Mouse (Mus musculus) cerebral cortex, adult 2 months (tissue): ENCODE measurements around the gene Kcnt1.

Experiments used
- WGBS: fragments of 180-500 bp; shearing (Covaris S2); methylation state at CpG from one replicate; pipeline ENCODE4 v1.1.7; 2018; 5-methylcytosine and 5-hydroxymethylcytosine counted together

Gene Kcnt1

DNA sequence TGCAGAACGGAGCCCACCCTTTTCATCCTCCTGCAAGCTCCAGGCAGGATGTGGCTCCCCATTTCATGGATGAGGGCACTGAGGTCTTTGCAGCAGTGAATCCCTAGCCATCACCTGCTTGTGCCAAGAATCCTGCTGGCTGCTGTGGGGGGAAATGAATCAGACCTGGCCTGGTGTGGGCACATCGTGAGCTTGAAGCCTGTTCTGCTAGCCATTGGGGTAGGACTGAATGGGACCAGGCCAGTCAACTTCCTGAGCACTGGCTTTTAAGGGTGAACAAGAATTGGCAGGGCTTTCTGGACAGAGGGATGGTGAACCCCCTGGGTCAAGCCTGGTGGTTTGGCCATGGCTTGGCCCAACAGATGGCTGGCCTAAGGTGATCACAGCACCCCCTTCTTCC is 15.0 kb downstream of the Kcnt1 start:
- 39% methylated on average over 2 of the region's 2 CpGs for WGBS

GRCm38 (mm10) chr2:25879061-25879460 is 15.5 kb downstream of the Kcnt1 start:
- WGBS: 46% methylated on average over 4 of the region's 4 CpGs

GRCm38 (mm10) chr2:25882276-25882675 is 18.7 kb downstream of the Kcnt1 start:
- 69% methylated on average over 1 of the region's 1 CpGs for WGBS

DNA sequence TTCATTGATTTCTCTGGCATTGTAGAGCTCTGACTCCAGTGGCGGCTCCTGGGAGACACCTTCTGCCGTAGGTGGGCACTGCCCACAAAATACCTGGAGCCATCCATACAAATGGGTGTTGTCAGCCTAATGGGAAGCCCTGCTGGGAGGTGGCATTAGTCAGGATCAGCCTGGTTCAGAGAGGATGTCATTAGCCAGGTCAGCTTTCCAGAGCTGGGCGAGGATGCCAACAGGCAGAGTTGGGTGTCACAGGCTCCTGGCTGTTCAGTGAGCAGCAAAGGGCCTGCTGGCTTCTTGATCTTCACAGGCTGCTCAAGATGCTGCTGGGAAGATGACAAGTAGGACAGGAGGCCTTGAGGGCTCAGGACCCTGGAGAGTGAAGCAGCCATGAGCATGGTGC is 21.2 kb downstream of the Kcnt1 start:
- 91% methylated on average over 3 of the region's 3 CpGs for WGBS

DNA sequence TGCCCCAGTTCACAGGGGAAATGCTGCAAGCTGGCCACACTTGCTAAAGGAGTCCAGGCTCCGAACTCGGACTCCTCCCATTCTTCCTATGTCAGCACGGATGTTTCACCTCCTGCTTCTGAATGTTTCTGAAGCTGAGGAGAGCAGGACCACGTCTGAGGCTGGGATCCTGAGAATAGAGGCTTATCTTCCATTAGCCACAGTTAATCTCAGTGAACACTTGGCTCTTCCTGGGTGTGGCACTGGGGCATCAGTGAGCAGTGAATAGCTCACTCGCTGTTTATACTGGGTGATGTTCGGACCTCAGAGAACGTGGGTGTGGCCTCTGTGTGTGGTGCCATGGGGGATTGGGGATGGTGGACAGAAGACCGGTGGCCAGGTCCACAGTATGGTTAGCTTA is 23.7 kb downstream of the Kcnt1 start:
- WGBS: 82% methylated on average over 8 of the region's 8 CpGs

- WGBS: 59% methylated on average over 5 of the region's 5 CpGs
Measured at GRCm38 (mm10) chr2:25888144-25888543, 24.6 kb downstream of the Kcnt1 start.

- WGBS: 74% methylated on average over 7 of the region's 7 CpGs
Measured at GRCm38 (mm10) chr2:25892440-25892839, 28.9 kb downstream of the Kcnt1 start.

GRCm38 (mm10) chr2:25898970-25899369 is 35.4 kb downstream of the Kcnt1 start:
- WGBS: 57% methylated on average over 9 of the region's 9 CpGs

DNA sequence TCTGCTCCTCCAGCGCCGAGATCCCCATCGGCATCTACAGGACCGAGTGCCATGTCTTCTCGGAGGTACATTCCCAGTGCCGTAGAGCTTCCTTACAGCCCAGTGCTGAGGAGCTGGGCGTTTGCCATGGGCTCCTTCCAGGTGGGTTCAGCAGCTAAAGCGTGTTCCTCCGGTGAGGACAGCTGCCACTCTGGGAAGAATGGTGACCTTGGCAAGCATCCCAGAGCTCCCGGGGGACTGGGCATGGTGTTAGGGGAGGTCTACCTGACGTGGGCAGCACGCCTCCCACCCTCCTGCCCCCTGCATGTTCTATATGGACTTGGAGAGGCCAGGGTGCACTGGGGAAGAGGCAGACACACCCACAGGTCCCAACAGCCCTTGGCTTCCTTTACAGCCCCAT is 46.3 kb downstream of the Kcnt1 start:
- WGBS: 72% methylated on average over 12 of the region's 12 CpGs

GRCm38 (mm10) chr2:25913247-25913646 is 49.7 kb downstream of the Kcnt1 start:
- 26% methylated on average over 2 of the region's 2 CpGs for WGBS

DNA sequence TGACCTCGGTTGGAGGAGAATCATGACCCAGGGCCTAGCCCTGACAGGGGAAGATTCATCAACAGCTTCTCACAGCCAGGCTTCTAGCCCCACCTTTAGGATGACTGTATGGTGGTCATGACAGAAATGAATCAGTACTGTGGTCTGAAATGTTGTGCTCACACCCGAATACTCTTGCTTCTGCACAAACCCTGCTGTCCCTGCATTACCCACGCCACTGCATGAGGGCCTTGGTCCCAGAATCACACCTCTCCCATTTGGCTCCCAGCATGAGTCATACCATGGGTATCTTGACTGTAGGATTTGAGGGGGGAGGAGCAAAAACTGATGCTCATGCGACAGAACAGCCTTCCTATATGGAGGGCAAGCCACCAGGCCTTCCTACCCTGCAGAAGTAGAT is 50.7 kb downstream of the Kcnt1 start:
- WGBS: 54% methylated on average over 4 of the region's 4 CpGs

GRCm38 (mm10) chr2:25914821-25915220 is 51.3 kb downstream of the Kcnt1 start:
- 83% methylated on average over 5 of the region's 5 CpGs for WGBS

DNA sequence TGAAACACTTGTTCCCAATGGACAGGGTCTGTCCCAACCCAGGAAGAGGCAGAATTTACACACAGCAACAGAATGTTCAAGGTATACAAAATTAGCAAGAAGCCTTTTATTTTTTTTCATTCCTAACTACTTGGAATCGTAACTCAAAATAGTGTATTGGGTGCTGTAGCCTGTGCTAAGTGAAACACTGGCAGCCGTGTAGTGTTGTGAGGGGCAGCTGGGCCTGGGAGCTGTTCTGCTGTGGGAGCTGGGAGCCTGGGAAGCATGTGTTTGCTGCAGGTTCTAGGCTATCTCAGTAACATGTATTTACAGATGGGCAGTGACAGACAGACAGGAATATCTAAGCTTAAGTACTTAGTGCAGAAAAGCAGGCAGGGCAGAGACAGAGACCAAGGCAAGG is 54.9 kb downstream of the Kcnt1 start:
- 50% methylated on average over 2 of the region's 2 CpGs for WGBS

- 37% methylated on average over 3 of the region's 3 CpGs for WGBS
Measured at GRCm38 (mm10) chr2:25919972-25920371, 56.4 kb downstream of the Kcnt1 start.

GRCm38 (mm10) chr2:25923799-25924198 is 60.3 kb downstream of the Kcnt1 start:
- WGBS: 74% methylated on average over 2 of the region's 2 CpGs

GRCm38 (mm10) chr2:25924934-25925333 is 61.4 kb downstream of the Kcnt1 start:
- 93% methylated on average over 4 of the region's 4 CpGs for WGBS

DNA sequence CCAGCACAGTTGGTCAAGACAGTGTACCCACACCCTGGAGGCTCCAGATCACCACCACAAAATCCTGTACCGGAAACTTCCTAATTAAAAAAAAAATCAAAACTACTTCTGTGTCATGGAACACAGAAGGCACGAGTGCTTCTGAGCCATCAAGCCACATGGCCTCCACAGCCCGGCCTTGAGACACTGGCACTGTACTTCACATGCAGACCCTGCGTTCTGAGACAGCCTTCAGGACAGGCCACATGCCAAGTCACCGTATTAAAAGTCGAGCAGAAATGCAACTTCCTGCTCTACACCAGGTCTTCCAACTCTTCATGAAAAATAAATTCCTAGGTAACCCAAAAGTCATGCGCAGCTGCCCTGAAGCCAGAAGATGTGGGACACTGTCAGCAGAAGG is 64.3 kb downstream of the Kcnt1 start:
- WGBS: 81% methylated on average over 7 of the region's 7 CpGs

- 74% methylated on average over 6 of the region's 6 CpGs for WGBS
Measured at GRCm38 (mm10) chr2:25931249-25931859, 67.8 kb downstream of the Kcnt1 start.

DNA sequence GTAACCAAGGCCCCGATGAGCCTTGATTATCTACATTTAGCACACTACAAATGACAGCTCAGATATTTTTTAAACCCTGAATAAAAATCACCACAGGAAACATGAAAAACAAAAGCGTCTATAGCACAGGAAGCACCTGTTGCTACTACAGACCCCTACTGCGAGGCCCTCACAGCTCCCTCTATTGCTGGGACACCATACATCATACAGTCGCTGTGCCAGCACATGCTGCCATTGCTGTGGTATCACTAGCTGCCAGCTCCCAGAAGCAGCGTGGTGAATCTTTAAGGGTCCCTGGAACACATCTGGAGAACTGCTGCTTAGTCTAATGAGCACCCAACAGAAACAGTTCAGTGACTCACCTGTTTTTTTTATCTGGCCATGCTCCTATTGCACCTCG is 77.0 kb downstream of the Kcnt1 start:
- WGBS: 82% methylated on average over 6 of the region's 6 CpGs

- WGBS: 40% methylated on average over 2 of the region's 2 CpGs
Measured at GRCm38 (mm10) chr2:25943822-25944221, 80.3 kb downstream of the Kcnt1 start.

- WGBS: 77% methylated on average over 3 of the region's 3 CpGs
Measured at GRCm38 (mm10) chr2:25947950-25948349, 84.4 kb downstream of the Kcnt1 start.

DNA sequence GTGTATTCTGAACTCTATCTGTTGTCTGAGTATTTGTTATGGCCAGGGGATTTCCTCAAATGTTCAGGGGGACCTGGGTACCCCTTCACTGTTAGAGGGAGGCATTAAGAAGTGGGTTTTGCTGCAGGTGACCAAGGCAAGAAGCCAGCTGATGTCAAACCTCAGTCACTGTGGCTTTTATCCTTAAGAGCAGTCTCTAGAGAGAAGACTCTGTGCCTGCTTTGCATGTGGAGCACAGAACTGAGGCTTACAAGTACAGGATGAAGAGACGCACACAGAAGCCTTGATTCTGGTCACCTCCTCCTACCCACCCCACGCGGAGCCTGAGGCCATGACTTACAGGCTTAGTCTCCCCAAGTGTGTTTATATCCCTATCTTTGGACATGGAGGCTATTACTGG is 85.8 kb downstream of the Kcnt1 start:
- WGBS: 79% methylated on average over 3 of the region's 3 CpGs
